Mouse (Mus musculus): ENCODE results near the gene Upk1a.

Upk1a gene

DNA sequence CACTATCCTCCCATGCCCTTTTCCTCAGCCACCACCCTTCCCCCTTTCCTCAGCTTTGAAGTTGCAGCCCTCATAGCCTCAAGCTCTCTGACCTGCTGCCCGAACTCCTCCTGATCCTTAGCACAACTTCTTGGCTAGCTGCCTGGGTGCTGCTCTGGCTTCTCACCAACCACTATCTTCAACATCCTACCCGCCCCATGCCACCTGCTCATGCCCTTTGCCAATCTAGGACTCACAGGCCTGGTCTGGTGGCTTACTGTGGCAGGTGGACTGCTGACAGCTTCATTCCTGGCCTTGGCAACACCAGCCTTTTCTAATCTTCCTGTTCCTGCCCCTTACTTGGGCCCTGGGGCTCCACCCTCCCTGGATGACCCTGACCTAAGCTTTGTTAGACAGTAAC lies 39.7 kb downstream of the Upk1a start:
- no peak for DNase-seq (ENCODE audit: low spot score in 2 of 2)

DNA sequence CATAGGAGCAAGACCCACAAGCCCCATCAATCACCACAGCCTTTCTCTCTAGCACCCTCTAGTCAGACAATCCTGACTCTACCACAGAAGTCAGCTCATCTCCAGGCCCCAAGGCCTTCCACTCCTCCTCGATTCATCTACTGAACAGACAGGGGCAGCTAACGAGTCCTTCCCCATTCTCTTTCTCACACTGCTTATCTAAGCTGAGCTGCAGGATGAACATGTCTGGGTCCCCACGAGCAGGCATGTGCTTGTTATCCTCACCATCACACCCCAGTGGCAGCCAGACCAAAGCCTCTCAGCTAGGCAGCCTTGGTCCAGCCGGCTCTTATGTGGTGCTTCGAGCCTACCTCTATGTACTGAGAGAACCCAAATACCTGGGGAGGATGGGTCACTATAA lies 40.3 kb downstream of the Upk1a start:
- DNase-seq (ENCODE audit: low spot score in 2 of 2), result no peak

DNA sequence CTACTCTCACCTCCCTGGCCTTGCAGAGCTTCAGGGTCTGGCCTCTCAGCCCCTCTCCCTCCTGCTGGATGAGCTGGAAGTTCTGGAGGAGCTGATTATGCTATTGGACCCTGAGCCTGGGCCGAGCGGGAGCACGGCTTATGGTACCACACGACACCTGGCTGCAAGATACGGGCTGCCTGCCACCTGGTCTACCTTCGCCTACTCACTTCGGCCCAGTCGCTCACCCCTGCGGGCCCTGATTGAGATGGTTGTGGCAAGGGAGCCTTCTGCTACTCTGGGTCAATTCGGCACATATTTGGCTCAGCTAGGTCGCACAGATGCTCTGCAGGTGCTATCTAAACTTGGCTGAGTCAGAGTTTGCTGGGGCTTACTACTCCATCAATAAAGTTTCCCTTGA lies 45.1 kb downstream of the Upk1a start:
- no peak for DNase-seq (ENCODE audit: low spot score in 2 of 2)

- no peak for DNase-seq (ENCODE audit: low spot score in 2 of 2)
Measured at GRCm38 (mm10) chr7:30566033-30566432, 46.6 kb downstream of the Upk1a start.

DNA sequence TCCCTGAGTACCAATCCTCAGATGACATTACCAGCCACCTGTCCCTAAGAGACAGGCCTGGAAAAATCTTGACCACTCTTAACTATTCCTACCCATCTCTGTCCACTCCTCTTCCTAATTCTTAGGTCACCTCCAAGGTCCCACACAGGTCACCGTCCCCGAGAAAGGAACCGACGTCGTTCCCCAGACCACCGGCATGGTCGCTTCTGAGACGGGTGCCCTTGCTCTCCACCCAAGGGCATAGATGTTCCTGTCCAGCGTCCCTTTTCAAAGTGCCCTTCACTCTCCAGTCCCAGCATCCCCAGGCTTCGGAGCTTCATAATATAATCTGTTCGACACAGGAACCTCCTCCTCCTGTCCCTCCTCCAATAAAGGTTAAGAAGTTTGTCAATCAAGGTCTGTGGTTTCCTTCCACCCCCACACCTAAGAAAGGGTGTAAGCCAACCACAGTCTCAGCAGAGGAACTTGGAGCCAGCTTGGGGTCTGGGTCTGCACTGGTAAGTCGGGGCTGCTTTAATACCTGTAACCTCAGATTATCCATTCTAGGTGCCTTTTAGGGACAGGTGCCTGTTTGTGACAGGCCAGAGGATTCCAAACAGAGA lies 47.6 kb downstream of the Upk1a start, which contains the start of gene Igflr1:
Gene Igflr1 (plus strand): TSS at position 458 of the 602 bp plus-strand sequence.
- no peak for DNase-seq (ENCODE audit: low spot score in 2 of 2)

GRCm38 (mm10) chr7:30563906-30564280 lies 48.8 kb downstream of the Upk1a start:
- DNase-seq (ENCODE audit: low spot score in 2 of 2), result no peak

DNA sequence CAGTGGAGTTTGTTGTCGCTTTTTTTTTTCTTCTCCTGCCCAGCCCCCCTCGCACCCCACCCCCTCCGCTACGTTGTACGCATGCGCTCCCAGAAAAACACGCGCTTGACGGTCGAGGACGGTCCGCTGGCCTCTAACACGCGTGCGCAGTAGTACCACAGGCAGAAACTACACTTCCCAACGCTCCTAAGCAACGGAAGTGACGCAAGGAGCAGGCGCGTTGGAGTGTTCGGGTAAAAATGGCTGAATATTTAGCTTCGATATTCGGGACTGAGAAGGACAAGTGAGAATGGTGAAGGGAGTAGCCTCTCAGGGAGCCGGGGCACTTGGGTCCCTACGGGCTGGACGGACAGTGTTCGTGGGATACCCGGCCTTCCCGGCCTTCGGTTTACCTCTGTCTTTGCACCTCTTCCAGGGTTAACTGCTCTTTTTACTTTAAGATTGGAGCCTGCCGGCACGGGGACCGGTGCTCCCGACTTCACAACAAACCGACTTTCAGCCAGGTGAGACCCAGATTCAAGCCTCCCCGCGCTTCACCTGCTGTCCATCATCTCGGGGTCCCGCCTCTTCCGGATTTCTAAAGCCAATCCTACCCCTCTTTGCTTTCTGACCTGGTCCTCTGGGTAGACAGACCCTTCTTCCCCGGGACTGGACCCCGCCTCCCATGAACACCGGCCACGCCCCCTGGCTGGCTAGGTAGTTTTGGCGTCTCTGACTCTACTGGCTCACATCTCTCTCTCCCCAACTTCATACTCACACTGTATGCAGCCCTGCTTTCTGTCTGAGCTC lies 49.3 kb downstream of the Upk1a start, which contains the start of the genes U2af1l4, Gm49396 and Psenen:
Gene U2af1l4 (plus strand): TSS at position 185 of the 789 bp plus-strand sequence.
Gene Gm49396 (plus strand): TSS at position 228 of the 789 bp plus-strand sequence.
Gene Psenen (minus strand): TSS at position 511 of the 789 bp plus-strand sequence.
- DNase-seq (ENCODE audit: low spot score in 2 of 2), result peak; percentile 94

DNA sequence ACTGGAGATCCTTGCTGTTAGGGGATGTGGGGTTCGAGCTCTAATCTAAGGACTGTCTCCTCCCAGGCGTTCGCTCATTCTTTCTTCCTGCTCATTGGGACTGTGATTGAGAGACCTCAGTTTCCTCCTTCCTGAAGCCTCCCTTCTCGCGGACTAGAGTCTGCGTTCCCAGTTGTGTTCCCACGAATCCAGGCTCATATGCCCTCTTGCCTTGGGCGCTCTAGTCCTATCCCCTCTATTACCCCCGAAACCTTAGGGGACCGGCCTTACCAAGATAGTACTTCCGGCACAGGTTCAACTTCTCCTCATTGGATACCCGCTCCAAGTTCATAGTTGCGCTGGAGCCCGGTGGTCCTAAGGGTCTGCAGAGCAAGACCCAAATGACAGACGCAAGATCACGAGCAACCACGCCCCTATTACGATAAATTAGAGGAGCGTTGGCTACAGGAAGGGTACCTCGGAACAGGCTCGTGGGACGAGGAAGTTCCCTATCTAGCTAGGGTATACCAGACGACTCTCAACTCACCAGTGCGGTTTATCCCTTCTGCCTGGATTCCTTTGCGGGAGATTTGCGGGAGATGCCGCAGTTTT lies 50.0 kb downstream of the Upk1a start:
- no peak for DNase-seq (ENCODE audit: low spot score in 2 of 2)

- no peak for DNase-seq (ENCODE audit: low spot score in 2 of 2)
Measured at GRCm38 (mm10) chr7:30560296-30560695, 52.4 kb downstream of the Upk1a start.

- DNase-seq (ENCODE audit: low spot score in 2 of 2), result peak; percentile 97 to 98
Measured at GRCm38 (mm10) chr7:30559443-30559954, 53.1 kb downstream of the Upk1a start, which contains the start of gene Lin37. Gene Lin37, minus strand, starts transcription at chr7:30559838.

DNA sequence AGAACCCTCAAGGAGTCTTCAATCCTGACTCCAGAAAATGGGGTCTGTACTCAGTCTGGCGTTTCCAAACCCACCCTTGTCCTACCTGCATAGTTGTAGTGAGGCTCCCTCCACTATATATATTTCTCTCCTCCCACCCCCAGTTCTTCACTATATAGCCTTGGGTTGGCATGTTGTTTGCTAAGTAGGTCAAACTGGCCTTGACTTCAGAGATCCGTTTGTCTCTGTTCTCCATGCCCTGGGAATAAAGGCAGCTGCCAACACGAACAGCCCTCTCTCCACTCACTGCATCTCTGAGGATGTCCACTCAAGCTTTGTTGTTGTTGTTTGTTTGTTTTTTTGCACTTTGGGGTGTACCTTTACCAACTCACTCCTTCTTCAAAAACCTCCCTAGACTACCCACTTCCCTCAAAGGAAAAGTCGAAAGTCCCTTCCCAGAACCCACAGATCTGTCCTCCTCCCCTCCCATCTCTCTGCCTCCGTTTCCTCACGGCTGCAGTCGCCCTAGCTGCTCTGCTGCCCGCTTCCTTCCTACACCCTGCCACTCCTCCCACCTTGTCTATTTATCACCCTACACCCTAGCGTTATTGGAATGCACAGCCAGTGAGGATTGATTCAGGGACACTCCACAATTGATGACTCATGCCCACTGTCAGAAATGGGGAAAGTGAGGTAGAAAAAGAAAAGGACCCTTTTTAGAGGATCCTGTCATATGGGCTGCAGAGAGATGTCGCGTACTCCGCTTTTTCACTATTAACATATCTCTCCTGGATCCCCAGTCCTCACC lies 53.8 kb downstream of the Upk1a start:
- no peak for DNase-seq (ENCODE audit: low spot score in 2 of 2)

GRCm38 (mm10) chr7:30557901-30558514 lies 54.6 kb downstream of the Upk1a start:
- no peak for DNase-seq (ENCODE audit: low spot score in 2 of 2)

DNA sequence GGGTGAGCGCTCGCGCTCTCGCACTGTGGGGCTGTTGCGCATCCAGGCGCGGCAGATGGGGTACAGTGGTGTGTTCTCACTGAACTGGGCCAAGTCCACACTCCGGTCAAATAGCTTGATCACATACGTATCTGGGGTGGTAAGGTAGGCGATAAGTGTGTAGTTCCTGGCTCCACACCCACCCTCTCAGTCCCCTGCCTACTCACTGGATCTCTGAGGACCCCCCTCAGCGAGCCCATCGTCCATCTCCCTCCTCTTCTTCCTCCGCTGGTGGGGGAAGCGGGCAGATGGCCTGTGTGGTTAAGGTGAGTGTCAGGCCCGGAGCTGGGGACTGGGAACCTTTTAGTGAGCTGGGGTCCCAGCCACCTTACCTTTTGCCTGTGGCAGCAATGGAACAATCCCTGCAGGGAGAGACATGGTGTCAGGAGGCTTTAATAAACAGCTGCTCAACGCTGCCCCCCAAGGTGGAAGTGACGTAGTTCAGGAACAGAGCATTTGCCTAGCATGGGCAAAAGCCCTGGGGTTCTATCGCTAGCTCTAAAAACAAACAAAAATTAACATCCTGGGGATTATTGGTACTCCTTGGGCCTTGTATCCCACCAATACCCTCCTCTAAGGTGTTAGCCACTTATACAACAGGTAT lies 55.6 kb downstream of the Upk1a start:
- no peak for DNase-seq (ENCODE audit: low spot score in 2 of 2)

- DNase-seq (ENCODE audit: low spot score in 2 of 2), result no peak
Measured at GRCm38 (mm10) chr7:30553810-30554584, 58.6 kb downstream of the Upk1a start.
